Mouse (Mus musculus) kidney, embryonic 15.5 days (tissue): ENCODE results near the gene Hepacam. TPM values are rescaled to one million over a fixed set of nuclear protein-coding genes. Genes with fewer than 3 reads are reported as not detected.

Source experiments
- ATAC-seq: fragments of 200-750 bp; cut with Nextera tagmentation; replicated peaks from 2 replicates; pipeline ENCODE4 v1.8.0; 2017; ENCODE audit warnings: moderate TSS enrichment; ENCODE audit not compliant: low FRiP score
- H3K27ac ChIP-seq: fragments of 300-500 bp; sonication (generic); 2 replicates; pipeline ENCODE4 v1.5.1; 2015; ENCODE audit warnings: mild to moderate bottlenecking, inconsistent platforms
- H3K27me3 ChIP-seq: fragments of 300-500 bp; sonication (generic); 2 replicates; pipeline ENCODE4 v1.6.1; 2015; ENCODE audit warnings: inconsistent platforms
- H3K36me3 ChIP-seq: fragments of 300-500 bp; sonication (generic); 2 replicates; pipeline ENCODE4 v1.6.1; 2015; ENCODE audit warnings: inconsistent platforms
- H3K4me1 ChIP-seq: fragments of 300-500 bp; sonication (generic); 2 replicates; pipeline ENCODE4 v1.6.1; 2015; ENCODE audit warnings: inconsistent platforms
- H3K4me2 ChIP-seq: fragments of 300-500 bp; sonication (generic); 2 replicates; pipeline ENCODE4 v1.6.1; 2015; ENCODE audit warnings: moderate library complexity, mild to moderate bottlenecking, inconsistent platforms
- H3K4me3 ChIP-seq: fragments of 300-500 bp; sonication (generic); replicated peaks from 2 replicates; pipeline ENCODE4 v1.5.1; 2015; ENCODE audit warnings: mild to moderate bottlenecking, inconsistent platforms
- H3K9ac ChIP-seq: fragments of 300-500 bp; sonication (generic); 2 replicates; pipeline ENCODE4 v1.6.1; 2015; ENCODE audit warnings: mild to moderate bottlenecking, inconsistent platforms
- H3K9me3 ChIP-seq: fragments of 300-500 bp; sonication (generic); replicated peaks from 2 replicates; pipeline ENCODE4 v1.6.1; 2016; ENCODE audit warnings: inconsistent platforms
- WGBS: fragments of 180-500 bp; shearing (Covaris S2); methylation state at CpG from one replicate; pipeline ENCODE4 v1.1.7; 2015; ENCODE audit warnings: mixed read lengths; 5-methylcytosine and 5-hydroxymethylcytosine counted together
- polyA plus RNA-seq: library from polyadenylated mRNA; unstranded; fragments of >200 nt; fragmentation: Nextera tagmentation; extraction: Ambion mirVana; gene quantifications from 2 replicates; pipeline ENCODE4 v1.2.1, GENCODE M21; 2015

Gene Hepacam
- not detected in 2 replicates for polyA plus RNA-seq

DNA sequence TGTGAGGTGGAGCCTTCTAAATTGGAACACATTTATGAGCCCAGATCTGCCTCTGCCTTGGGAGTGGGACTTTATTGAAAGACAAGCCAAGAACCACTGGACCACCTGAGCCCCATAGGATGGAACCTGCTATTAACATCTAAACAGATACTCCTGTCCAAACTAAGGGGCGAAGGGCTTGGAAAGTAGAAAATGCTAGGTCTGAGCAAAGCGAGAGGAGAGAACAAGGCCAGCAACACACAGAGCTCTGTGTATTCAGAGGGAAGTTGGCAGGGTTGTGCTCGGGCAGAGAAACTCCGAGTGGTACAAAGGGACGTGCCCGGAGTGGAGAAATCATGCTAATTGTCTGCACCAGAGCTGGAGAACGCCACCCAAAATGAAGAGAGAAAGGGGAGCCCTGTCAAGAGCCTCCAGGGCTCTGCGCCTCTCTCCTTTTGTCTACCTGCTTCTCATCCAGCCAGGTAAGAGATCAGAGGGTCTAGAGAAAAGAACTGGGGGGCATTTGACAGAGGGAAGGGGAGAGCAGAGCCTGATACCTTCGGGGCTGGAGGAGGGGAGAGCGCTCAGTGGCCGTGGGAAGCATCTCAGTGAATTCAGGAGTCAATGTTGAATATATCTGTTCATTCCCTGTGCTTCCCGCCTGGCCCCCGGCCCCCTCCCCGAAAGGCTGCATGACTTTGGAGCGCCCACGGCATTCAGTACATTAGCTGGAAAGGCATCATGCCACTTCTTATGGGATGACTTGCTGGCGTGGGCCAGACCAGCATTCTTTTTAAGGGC is at the start of gene Hepacam:
Hepacam (plus strand) TSS at position 51 of the 780 bp plus-strand sequence.
- H3K27me3 ChIP-seq, result no peaks in the 10 kb centered on the region
- H3K4me3 ChIP-seq, result no peak within 1 kb of the TSS
- no peak within 1 kb of the TSS for H3K4me2 ChIP-seq
- 0 out of 2 replicates have a peak within 1 kb of the TSS, but pooled peaks have one; percentile 22 for H3K27ac ChIP-seq
- H3K36me3 ChIP-seq, result no peaks in the 10 kb centered on the region
- no peaks in the 10 kb centered on the region for H3K4me1 ChIP-seq
- 85% methylated on average over 17 of the region's 17 CpGs for WGBS
- ATAC-seq, result no peak
- no peak within 1 kb of the TSS for H3K9ac ChIP-seq
- H3K9me3 ChIP-seq, result no peaks in the 10 kb centered on the region

DNA sequence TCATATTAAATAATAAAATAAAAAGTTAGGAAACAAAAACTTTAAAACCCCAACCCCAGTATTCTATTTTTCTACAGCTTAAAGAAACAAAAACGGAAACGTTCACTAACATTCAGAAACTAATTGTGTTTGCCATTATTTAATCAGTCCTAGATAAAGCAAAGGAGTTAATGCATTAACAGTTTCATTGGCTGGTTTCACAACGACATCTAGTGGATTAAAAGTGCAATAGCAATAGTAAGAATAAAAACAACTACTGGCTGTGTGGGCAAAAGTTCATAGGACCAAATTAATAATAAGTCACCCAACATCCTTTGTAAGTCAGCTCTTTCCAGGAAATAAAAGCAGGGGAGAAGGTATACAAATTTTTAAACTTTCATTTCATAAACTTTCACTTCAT is 37.7 kb upstream of the Hepacam start:
- no peak overlapping the region for H3K4me2 ChIP-seq
- 43% methylated on average over 3 of the region's 3 CpGs for WGBS
- no peak overlapping the region for H3K27ac ChIP-seq
- no peaks in the 10 kb centered on the region for H3K27me3 ChIP-seq
- H3K4me1 ChIP-seq, result no peaks in the 10 kb centered on the region
- H3K36me3 ChIP-seq, result no peaks in the 10 kb centered on the region
- H3K9ac ChIP-seq, result no peak overlapping the region
- no peaks in the 10 kb centered on the region for H3K9me3 ChIP-seq
- no peak for ATAC-seq
- no peak overlapping the region for H3K4me3 ChIP-seq

DNA sequence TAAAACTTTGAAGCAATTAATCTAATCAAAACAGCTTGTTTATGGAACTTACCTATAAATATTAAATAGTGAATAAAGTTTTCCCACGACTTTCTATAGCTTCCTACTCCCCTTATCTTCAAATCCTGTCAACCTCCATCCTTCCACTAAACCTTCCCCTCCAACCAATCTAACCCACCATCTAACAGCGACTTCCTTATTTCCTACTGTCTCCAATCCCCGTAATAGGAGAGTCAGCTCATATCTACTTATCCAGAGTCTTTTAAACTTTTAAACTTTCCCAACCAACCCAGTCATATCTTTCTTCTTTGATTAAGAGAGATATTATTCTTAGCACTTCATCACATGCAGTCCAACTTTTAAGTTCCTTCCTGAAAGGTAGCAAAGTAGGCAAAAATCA is 21.7 kb upstream of the Hepacam start:
- no peak for ATAC-seq
- Histone ChIP-seq H3K36me3 (peaks cover 15% of the 10 kb centered on the region; the same call in 1 of the 2 replicates), H3K27ac (no peak overlapping the region), H3K4me1 (peaks cover 13% of the 10 kb centered on the region), H3K27me3 (0 out of 2 replicates have a peak, but pooled peaks cover 3% of the 10 kb centered on the region), H3K9ac (no peak overlapping the region), H3K4me3 (no peak overlapping the region), H3K4me2 (no peak overlapping the region), H3K9me3 (no peaks in the 10 kb centered on the region)
- 81% methylated on average over 3 of the region's 3 CpGs for WGBS

GRCm38 (mm10) chr9:37347184-37347987 is 19.8 kb upstream of the Hepacam start:
- ATAC-seq, result peak; percentile 17
- H3K4me1 ChIP-seq, result peaks cover 13% of the 10 kb centered on the region
- H3K27ac ChIP-seq, result peak overlapping the region; percentile 94
- no peaks in the 10 kb centered on the region for H3K9me3 ChIP-seq
- H3K9ac ChIP-seq, result peak overlapping the region; percentile 84
- 19% methylated on average over 12 of the region's 12 CpGs for WGBS
- H3K36me3 ChIP-seq, result peaks cover 6% of the 10 kb centered on the region; the same call in 1 of the 2 replicates
- H3K4me2 ChIP-seq, result peak overlapping the region; percentile 76
- H3K4me3 ChIP-seq, result peak overlapping the region; percentile 84
- H3K27me3 ChIP-seq, result 0 out of 2 replicates have a peak, but pooled peaks cover 3% of the 10 kb centered on the region

GRCm38 (mm10) chr9:37347988-37348642 is 19.0 kb upstream of the Hepacam start, which contains the start of gene Ccdc15:
Gene Ccdc15 (minus strand): TSS chr9:37348432.
- Histone ChIP-seq H3K9me3 (no peaks in the 10 kb centered on the region), H3K36me3 (no peaks in the 10 kb centered on the region), H3K9ac (peak within 1 kb of the TSS; percentile 84), H3K4me2 (peak within 1 kb of the TSS; percentile 76), H3K27me3 (0 out of 2 replicates have a peak, but pooled peaks cover 3% of the 10 kb centered on the region), H3K4me1 (peaks cover 13% of the 10 kb centered on the region), H3K4me3 (peak within 1 kb of the TSS; percentile 84), H3K27ac (peak within 1 kb of the TSS; percentile 94)
- peak; percentile 99 for ATAC-seq
- under 1% methylated on average over 41 of the region's 41 CpGs for WGBS

DNA sequence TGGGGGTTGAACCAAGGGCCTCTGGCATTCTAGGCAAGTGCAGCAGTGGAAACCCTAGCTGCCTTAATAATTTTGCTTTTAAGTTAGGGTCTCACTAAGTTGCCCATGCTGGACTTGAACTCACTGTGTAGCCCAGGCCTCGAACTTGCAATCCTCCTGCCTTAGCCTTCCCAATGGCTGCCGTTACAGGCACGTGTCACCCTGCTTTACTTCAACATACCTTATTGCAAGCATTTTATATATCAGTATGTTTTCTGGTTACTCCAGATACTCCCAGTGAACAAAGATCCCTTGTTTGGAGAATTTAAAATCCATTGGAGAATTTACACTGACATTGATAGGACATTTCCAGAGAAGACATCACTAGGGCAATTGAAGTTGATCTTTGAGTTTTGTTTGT is 18.1 kb upstream of the Hepacam start:
- Histone ChIP-seq H3K4me2 (peak overlapping the region; percentile 76), H3K9me3 (no peaks in the 10 kb centered on the region), H3K36me3 (no peaks in the 10 kb centered on the region), H3K27me3 (0 out of 2 replicates have a peak, but pooled peaks cover 3% of the 10 kb centered on the region), H3K27ac (no peak overlapping the region), H3K9ac (no peak overlapping the region), H3K4me3 (peak overlapping the region; percentile 84), H3K4me1 (peaks cover 13% of the 10 kb centered on the region)
- WGBS, result 92% methylated on average over 3 of the region's 3 CpGs
- no peak for ATAC-seq

- no peak overlapping the region for H3K27ac ChIP-seq
- no peak overlapping the region for H3K4me2 ChIP-seq
- H3K36me3 ChIP-seq, result no peaks in the 10 kb centered on the region
- WGBS, result 63% methylated on average over 2 of the region's 2 CpGs
- H3K9ac ChIP-seq, result no peak overlapping the region
- H3K4me3 ChIP-seq, result no peak overlapping the region
- H3K4me1 ChIP-seq, result peaks cover 13% of the 10 kb centered on the region
- H3K9me3 ChIP-seq, result no peaks in the 10 kb centered on the region
- no peak for ATAC-seq
- 0 out of 2 replicates have a peak, but pooled peaks cover 3% of the 10 kb centered on the region for H3K27me3 ChIP-seq
Measured at GRCm38 (mm10) chr9:37351266-37351665, 15.9 kb upstream of the Hepacam start.

- Histone ChIP-seq H3K9ac (no peak overlapping the region), H3K27me3 (0 out of 2 replicates have a peak, but pooled peaks cover 3% of the 10 kb centered on the region), H3K27ac (no peak overlapping the region), H3K4me3 (no peak overlapping the region), H3K4me1 (peaks cover 4% of the 10 kb centered on the region), H3K9me3 (no peaks in the 10 kb centered on the region), H3K4me2 (no peak overlapping the region), H3K36me3 (no peaks in the 10 kb centered on the region)
- WGBS, result 67% methylated on average over 1 of the region's 1 CpGs
- no peak for ATAC-seq
Measured at GRCm38 (mm10) chr9:37354485-37354884, 12.7 kb upstream of the Hepacam start.

GRCm38 (mm10) chr9:37358713-37359330 is 8.3 kb upstream of the Hepacam start:
- Histone ChIP-seq H3K4me1 (peaks cover 9% of the 10 kb centered on the region), H3K27ac (no peak overlapping the region), H3K36me3 (no peaks in the 10 kb centered on the region), H3K4me3 (no peak overlapping the region), H3K4me2 (no peak overlapping the region), H3K9ac (no peak overlapping the region), H3K9me3 (no peaks in the 10 kb centered on the region), H3K27me3 (no peaks in the 10 kb centered on the region)
- 88% methylated on average over 7 of the region's 7 CpGs for WGBS
- no peak for ATAC-seq

GRCm38 (mm10) chr9:37359331-37360220 is 7.6 kb upstream of the Hepacam start:
- WGBS, result 61% methylated on average over 6 of the region's 6 CpGs
- peak overlapping the region; percentile 33; the same call in 1 of the 2 replicates for H3K27ac ChIP-seq
- H3K4me2 ChIP-seq, result no peak overlapping the region

More at GRCm38 (mm10) chr9:37359331-37360220, 7.6 kb upstream of the Hepacam start:
- Histone ChIP-seq H3K9ac (no peak overlapping the region), H3K4me1 (peaks cover 9% of the 10 kb centered on the region), H3K27me3 (no peaks in the 10 kb centered on the region), H3K9me3 (no peaks in the 10 kb centered on the region), H3K4me3 (no peak overlapping the region), H3K36me3 (no peaks in the 10 kb centered on the region)
- ATAC-seq, result peak; percentile 74; the same call in 1 of the 2 replicates
